Mouse (Mus musculus): ENCODE measurements around the gene Sdk2.

DNA sequence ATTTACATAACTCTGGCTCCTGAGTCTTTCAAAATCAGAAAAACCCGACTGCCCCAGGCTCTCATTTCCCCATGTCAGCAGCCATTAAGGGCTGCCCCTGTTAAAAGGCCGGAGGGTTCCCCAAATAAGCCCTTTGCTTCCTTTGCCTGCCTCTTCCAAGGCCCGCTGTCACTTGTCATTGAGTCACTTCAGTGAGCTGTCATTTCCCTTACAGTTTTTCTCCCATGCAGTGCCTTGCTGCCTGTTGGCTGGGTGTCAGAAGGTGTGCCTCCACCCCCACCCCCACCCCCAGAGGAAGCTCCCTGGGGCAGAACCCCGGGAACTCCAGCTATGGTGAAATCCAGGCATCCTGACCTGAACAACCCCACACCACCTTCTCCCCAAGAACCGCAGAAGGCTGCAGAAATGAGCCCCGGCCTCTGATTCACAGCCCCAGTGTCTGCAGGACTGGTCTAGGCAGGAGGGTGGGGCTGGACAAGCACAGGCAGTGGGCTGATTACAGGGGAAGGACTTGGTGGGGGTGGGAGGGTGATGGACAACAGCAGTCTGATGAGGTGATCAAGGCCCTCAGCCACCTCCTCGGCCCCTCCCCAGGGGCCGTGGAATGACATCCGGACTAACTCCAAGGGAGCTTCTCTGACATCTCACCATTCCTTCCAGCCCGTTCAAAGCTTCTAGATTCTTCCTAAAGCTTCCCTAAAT, 300.4 kb downstream of the Sdk2 start:
- TF ChIP-seq CTCF (IDR thresholded peaks at IDR 0.05; ENCODE audit: low read depth, low read length) (no peak), TAL1 (conservative IDR thresholded peaks at IDR 0.05; ENCODE audit: low read depth, low read length) (no peak), GATA1 (IDR thresholded peaks at IDR 0.05; ENCODE audit: borderline replicate concordance, low read length) (no peak), GATA2 (IDR thresholded peaks at IDR 0.05; ENCODE audit: borderline replicate concordance, low read depth, low read length) (no peak)

Measured in G1E (cell line).